ENCODE assay signal across 8 mouse cellular contexts in genomic region chr10:75853452-75853851, GRCm38 (mm10). TPM values are rescaled to one million over a fixed set of nuclear protein-coding genes. Genes with fewer than 3 reads are reported as not detected.
DNase-seq lines count a peak whose midpoint lies in the region; ATAC-seq and TF ChIP-seq lines count a peak whose summit lies in the region.

No protein-coding gene starts in this region.

- WGBS in hindbrain, postnatal 0 days: 14% methylated on average over 10 of the region's 10 CpGs

- peaks cover 5% of the 10 kb centered on the region for H3K36me3 ChIP-seq in hindbrain, postnatal 0 days (ENCODE audit: insufficient read depth, low read length)

- H3K4me2 ChIP-seq in hindbrain, postnatal 0 days (ENCODE audit: low read depth, low read length): no peak overlapping the region

- no peaks in the 10 kb centered on the region for H3K9me3 ChIP-seq in hindbrain, postnatal 0 days (ENCODE audit: low read length)

- peaks cover 8% of the 10 kb centered on the region for H3K4me1 ChIP-seq in hindbrain, postnatal 0 days (ENCODE audit: insufficient read depth, low read length)

- peak; percentile 66 for DNase-seq in WW6 (ENCODE audit: low read depth, low spot score)
- DNase-seq in cerebellum, adult 8-10 months: peak; percentile 90
- DNase-seq in frontal cortex, postnatal 10 days (ENCODE audit: low spot score in 2 of 2): peak; percentile 51 to 79
- peak; percentile 93 for DNase-seq in hindbrain, postnatal 0 days (ENCODE audit: low spot score)
- DNase-seq in left cerebral cortex, adult 2 months (ENCODE audit: extremely low spot score in 1 of 2, low spot score in 2 of 2): peak; percentile 81 to 85
- DNase-seq in right cerebral cortex, postnatal 4 days: peak; percentile 86
- DNase-seq in yolk sac, embryonic 10.5 days (ENCODE audit: low spot score): peak; percentile 83

- ATAC-seq in hindbrain, postnatal 0 days: peak; percentile 72
- ATAC-seq in megakaryocyte progenitor cell, adult 5-6 weeks (replicated peaks; ENCODE audit: poor library complexity): peak; percentile 89

- H3K4me3 ChIP-seq in hindbrain, postnatal 0 days (ENCODE audit: low read length): no peak overlapping the region
- no peak overlapping the region for H3K4me3 ChIP-seq in left cerebral cortex, adult 2 months

- H3K27ac ChIP-seq in hindbrain, postnatal 0 days: no peak overlapping the region
- no peak overlapping the region for H3K27ac ChIP-seq in left cerebral cortex, adult 2 months

- intact Hi-C loops in left cerebral cortex, adult 2 months (cut with DNase I): loop anchor here (1.0 to 2.0 kb wide), 3 partner anchors 109 to 267 kb away; no protein-coding TSS in a partner anchor

- peak; percentile 82 for TF ChIP-seq CTCF in hindbrain, postnatal 0 days (IDR thresholded peaks at IDR 0.05; ENCODE audit: low read depth)
- TF ChIP-seq CTCF in left cerebral cortex, adult 2 months (IDR thresholded peaks at IDR 0.05): peak; percentile 73

- H3K27me3 ChIP-seq in hindbrain, postnatal 0 days (ENCODE audit: insufficient read depth, low read length): no peaks in the 10 kb centered on the region

- no peak overlapping the region for H3K9ac ChIP-seq in hindbrain, postnatal 0 days (replicated peaks; ENCODE audit: low read length)

RNA-seq across cellular contexts. Expression of gene Mif, which starts 6.6 kb away (rescaled TPM):
- 1,072 and 1,222 TPM in 2 replicates for total RNA-seq in hindbrain, postnatal 0 days (2014; rRNA removed)
- 1,792 and 1,891 TPM in 2 replicates for polyA plus RNA-seq in hindbrain, postnatal 0 days (2015; fragmentation: Nextera tagmentation; extraction: Ambion mirVana)
- 100 to 1,000 TPM; 475 to 526 TPM for total RNA-seq in left cerebral cortex, adult 2 months (2021)
- total RNA-seq in megakaryocyte progenitor cell, adult 5-6 weeks (2015): 477 and 576 TPM in 2 replicates
- total RNA-seq in megakaryocyte progenitor cell, adult 5-6 weeks (2017): 746 and 790 TPM in 2 replicates

RNA-seq across cellular contexts. Expression of gene Gstt2, which starts 16.2 kb away (rescaled TPM):
- 2.1 and 10.2 TPM in 2 replicates for total RNA-seq in hindbrain, postnatal 0 days (2014; rRNA removed)
- 9.3 and 11.1 TPM in 2 replicates for polyA plus RNA-seq in hindbrain, postnatal 0 days (2015; fragmentation: Nextera tagmentation; extraction: Ambion mirVana)
- total RNA-seq in left cerebral cortex, adult 2 months (2021): 1 to 10 TPM; 4.6 to 4.8 TPM
- total RNA-seq in megakaryocyte progenitor cell, adult 5-6 weeks (2015): 23.8 and 24.1 TPM in 2 replicates
- total RNA-seq in megakaryocyte progenitor cell, adult 5-6 weeks (2017): 14.2 and 21.6 TPM in 2 replicates

RNA-seq across cellular contexts. Expression of gene Gstt4, which starts 31.1 kb away (rescaled TPM):
- total RNA-seq in hindbrain, postnatal 0 days (2014; rRNA removed): not detected in 2 replicates
- polyA plus RNA-seq in hindbrain, postnatal 0 days (2015; fragmentation: Nextera tagmentation; extraction: Ambion mirVana): not detected in 2 replicates
- not detected for total RNA-seq in left cerebral cortex, adult 2 months (2021)
- not detected in 2 replicates for total RNA-seq in megakaryocyte progenitor cell, adult 5-6 weeks (2015)
- not detected in 2 replicates for total RNA-seq in megakaryocyte progenitor cell, adult 5-6 weeks (2017)

RNA-seq across cellular contexts. Expression of gene Derl3, which starts 39.8 kb away (rescaled TPM):
- 0.79 and 1.8 TPM in 2 replicates for total RNA-seq in hindbrain, postnatal 0 days (2014; rRNA removed)
- 0.63 and 0.74 TPM in 2 replicates for polyA plus RNA-seq in hindbrain, postnatal 0 days (2015; fragmentation: Nextera tagmentation; extraction: Ambion mirVana)
- total RNA-seq in left cerebral cortex, adult 2 months (2021): 1 to 10 TPM; 3.0 to 3.5 TPM
- total RNA-seq in megakaryocyte progenitor cell, adult 5-6 weeks (2015): 0.54 and 0.64 TPM in 2 replicates
- total RNA-seq in megakaryocyte progenitor cell, adult 5-6 weeks (2017): 0.95 and 2.2 TPM in 2 replicates

RNA-seq across cellular contexts. Expression of gene Gstt1, which starts 55.1 kb away (rescaled TPM):
- 38.1 and 39.3 TPM in 2 replicates for total RNA-seq in hindbrain, postnatal 0 days (2014; rRNA removed)
- 20.8 and 24.4 TPM in 2 replicates for polyA plus RNA-seq in hindbrain, postnatal 0 days (2015; fragmentation: Nextera tagmentation; extraction: Ambion mirVana)
- 10 to 100 TPM; 11.0 to 12.2 TPM for total RNA-seq in left cerebral cortex, adult 2 months (2021)
- not detected in 2 replicates for total RNA-seq in megakaryocyte progenitor cell, adult 5-6 weeks (2015)
- total RNA-seq in megakaryocyte progenitor cell, adult 5-6 weeks (2017): 2.3 TPM in 1 of 2 replicates, not detected in the other
